Mouse (Mus musculus) duodenum, adult 2 months (tissue): ENCODE measurements around the gene Plpp6. TPM values are rescaled to one million over a fixed set of nuclear protein-coding genes. Genes with fewer than 3 reads are reported as not detected.

Source experiments
- polyA plus RNA-seq: library from polyadenylated mRNA; depleted of rRNA; stranded (reverse); fragments of >200 nt; gene quantifications from 2 replicates; pipeline ENCODE4 v1.2.3, GENCODE M21; 2012; ENCODE audit warnings: low replicate concordance; rRNA removed

Plpp6 gene
- 20.7 and 37.4 TPM in 2 replicates for polyA plus RNA-seq

GRCm38 (mm10) chr19:28963842-28964551 lies at the start of gene Plpp6:
Plpp6 (plus strand) TSS chr19:28963953.

DNA sequence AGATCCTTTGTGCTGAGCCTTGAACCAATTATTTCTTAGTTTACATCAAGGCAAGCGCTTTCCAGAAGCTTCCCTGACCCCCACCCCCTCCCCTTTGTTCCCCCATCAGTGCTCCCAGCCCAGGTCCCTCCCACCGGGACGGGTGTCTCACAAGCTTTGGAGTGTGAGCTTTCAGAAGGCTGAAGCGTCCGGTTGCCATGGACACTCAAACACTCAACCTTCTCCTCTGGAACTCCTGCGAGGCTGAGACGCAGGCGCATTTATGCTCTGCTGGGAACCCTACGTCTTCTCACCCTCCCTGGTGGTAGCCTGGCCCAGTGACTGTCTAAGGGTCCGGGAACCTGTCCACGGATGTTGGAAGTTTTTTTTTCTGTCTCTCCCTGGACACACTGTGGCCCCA lies 3.9 kb downstream of the Plpp6 start, which contains the start of gene 4430402I18Rik:
Gene 4430402I18Rik (minus strand): TSS at position 149 of the 400 bp plus-strand sequence.

GRCm38 (mm10) chr19:28990194-28990589 lies 26.4 kb downstream of the Plpp6 start, which contains the start of gene Cdc37l1:
Cdc37l1 (plus strand) TSS chr19:28990352.

Other genes starting within 250 kb of the Plpp6 start
- 3.9 and 6.4 TPM in 2 replicates for gene Slc1a1, start 128.9 kb upstream of the Plpp6 start, polyA plus RNA-seq
- gene 4430402I18Rik, start 3.8 kb downstream of the Plpp6 start, polyA plus RNA-seq = 0.97 and 4.6 TPM in 2 replicates
- gene Cdc37l1, start 26.4 kb downstream of the Plpp6 start, polyA plus RNA-seq = 2.2 and 4.4 TPM in 2 replicates
- 107 and 144 TPM in 2 replicates for gene Ak3, start 84.0 kb downstream of the Plpp6 start, polyA plus RNA-seq
- gene Rcl1, start 137.4 kb downstream of the Plpp6 start, polyA plus RNA-seq = 15.6 and 16.0 TPM in 2 replicates